Mouse (Mus musculus): ENCODE data around the gene Tas2r123.

Tas2r123 gene

GRCm38 (mm10) chr6:132846842-132847241 lies at the start of gene Tas2r123:
Gene Tas2r123, plus strand, starts transcription at chr6:132847142.
- ChIA-PET CTCF (no interaction called here), POLR2A (no interaction called here)

GRCm38 (mm10) chr6:132802518-132802917 lies 44.4 kb upstream of the Tas2r123 start, which contains the start of gene Tas2r117:
Gene Tas2r117, plus strand, starts transcription at chr6:132802818.
- ChIA-PET CTCF (no interaction called here), POLR2A (no interaction called here)

GRCm38 (mm10) chr6:132855138-132855537 lies 8.2 kb downstream of the Tas2r123 start, which contains the start of gene Tas2r116:
Gene Tas2r116, plus strand, starts transcription at chr6:132855438.
- ChIA-PET CTCF (no interaction called here), POLR2A (no interaction called here)

- ChIA-PET POLR2A (no interaction called here), CTCF (no interaction called here)
These were observed 20.8 kb downstream of the Tas2r123 start, which contains the start of gene Tas2r110 for GRCm38 (mm10) chr6:132867708-132868107. Gene Tas2r110, plus strand, starts transcription at chr6:132868008.

GRCm38 (mm10) chr6:132892711-132893110 lies 45.8 kb downstream of the Tas2r123 start, which contains the start of gene Tas2r113:
Gene Tas2r113, plus strand, starts transcription at chr6:132893011.
- ChIA-PET CTCF (no interaction called here), POLR2A (no interaction called here)

Data from embryonic stem cell, embryonic (primary cell).